Mouse (Mus musculus) mouse embryonic stem cell (cell line): Measurements from ENCODE around the gene Ctnnd2.

Source experiments
- in situ Hi-C, 2 experiments: fragments of 300-500 bp; cut with MboI; formaldehyde crosslinking; loops; 1 replicate in 1 of 2; 3 replicates in 1 of 2; pipeline ENCODE4 v1.14.3; 2019 to 2020; ENCODE audit warnings: low sequenced_read_pairs in 2 of 2, low pct_unique_long_range_greater_than_20kb in 1 of 2, mixed read lengths in 1 of 2; ENCODE audit not compliant: unreplicated experiment in 1 of 2

The Ctnnd2 gene

DNA sequence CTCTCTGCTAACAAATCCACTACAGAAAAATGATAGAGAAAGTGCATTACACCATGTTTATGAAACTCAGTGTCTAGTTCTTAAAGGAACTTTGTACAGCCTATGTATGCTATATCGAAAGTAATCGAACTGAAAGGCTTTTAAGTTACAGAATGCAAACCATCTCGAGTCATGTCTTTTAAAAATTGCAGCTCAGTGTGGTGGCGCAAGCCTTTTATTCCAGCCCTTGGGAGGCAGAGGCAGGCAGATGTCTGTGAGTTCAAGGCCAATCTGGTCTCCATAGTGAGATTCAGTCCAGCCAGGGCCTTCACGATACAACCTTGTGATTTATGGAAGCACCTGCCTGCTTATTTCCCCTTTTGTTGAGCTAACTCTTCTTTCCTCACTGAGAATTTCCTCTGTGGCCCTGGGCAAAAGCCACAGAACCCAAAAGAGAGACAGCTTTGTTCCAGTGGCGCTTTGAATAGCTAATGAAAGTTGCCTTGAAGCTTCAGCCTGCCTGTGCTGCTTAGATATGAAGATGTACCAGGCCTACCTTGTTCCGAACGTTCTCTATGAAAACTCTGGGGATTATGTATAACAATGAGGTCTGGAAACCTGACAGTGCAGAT lies 488.3 kb downstream of the Ctnnd2 start:
- in situ Hi-C loops: no loop called here

DNA sequence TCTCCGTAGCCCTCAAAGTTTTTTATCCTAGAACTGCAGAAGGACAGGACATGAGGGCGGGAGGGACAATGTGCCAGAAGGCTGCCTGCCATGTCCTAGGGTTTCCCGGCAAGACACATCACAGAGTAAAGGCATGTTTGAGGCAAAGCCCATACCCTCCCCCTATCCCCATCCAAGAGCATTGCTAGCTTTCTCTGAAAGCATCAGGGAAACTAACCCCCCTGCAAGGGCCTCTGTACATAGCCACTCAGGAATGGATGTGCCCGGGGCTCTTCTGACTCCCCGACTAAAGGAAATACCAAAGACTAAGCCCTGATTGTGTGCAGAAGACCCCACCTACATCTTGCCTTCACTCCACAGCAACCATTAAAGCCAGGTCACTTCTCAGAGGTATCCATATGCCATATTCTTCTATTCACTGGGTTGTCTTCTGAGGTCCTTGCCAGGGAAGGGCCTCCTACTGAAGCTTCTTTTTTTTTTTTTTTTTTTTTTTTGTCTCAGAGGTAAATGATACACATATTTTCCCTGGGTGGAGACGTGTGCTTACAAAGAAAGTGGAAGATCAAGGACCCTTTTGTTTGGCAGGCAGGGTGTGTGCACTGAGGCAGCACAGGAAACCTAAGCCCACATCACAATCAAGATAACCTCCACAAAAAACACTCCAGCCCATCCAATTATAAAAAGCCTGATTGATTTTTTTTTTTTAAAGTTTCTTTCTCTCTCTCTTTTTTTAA lies 489.5 kb downstream of the Ctnnd2 start:
- in situ Hi-C loops: no loop called here

DNA sequence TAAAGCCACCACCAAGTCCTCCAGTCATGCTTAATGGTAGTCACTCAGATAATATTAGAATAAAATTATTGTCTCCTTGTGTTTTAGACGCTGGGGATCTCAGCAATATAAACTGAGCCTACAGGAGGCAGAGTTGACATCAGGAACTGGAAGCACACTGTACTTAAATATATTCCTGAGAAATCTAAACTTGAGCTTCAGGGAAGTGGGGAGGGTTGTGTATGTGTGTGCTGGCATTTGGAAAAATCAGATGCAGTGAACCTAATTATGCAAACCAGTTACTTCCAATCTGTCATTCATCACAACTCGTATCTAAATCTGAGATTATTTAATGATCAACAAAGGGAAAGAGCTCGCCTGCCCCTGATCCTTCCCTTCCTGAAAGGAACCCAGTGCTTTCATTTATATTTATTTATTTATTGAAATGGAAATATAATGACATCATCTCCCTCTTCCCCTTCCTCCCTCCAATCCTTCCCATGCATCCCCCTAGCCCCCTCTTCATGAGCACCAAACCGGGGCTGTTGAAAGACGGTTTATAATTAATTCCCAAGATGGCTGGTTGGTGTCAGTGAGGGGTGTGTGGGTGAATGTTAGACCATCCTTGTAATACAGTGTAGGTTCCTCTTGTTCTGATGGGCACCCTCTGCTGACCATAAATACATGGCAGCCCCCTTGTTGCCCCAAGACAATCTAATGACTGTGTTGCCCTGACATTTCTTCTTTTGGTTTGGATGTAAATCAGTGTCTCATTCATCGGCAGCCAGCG lies 495.6 kb downstream of the Ctnnd2 start:
- in situ Hi-C loops: no loop called here

DNA sequence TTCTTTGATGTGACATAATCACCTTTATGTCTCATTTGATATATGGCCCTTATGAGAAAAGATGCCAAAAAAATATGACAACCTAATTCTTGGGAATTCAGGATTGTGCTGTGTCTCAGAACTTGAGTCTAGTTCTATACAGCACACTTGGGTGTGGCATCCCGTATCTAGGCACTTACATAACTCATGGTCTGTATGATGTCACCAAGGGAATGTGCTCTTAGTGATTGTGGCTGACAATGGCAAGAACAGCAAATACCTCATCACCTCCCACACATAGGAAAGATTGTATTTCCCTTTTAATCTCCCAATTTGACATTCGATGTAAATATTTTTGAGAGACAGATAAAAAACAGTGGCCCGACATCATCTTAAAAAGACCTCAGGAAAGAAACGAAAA lies 509.5 kb downstream of the Ctnnd2 start:
- in situ Hi-C loops: no loop called here

DNA sequence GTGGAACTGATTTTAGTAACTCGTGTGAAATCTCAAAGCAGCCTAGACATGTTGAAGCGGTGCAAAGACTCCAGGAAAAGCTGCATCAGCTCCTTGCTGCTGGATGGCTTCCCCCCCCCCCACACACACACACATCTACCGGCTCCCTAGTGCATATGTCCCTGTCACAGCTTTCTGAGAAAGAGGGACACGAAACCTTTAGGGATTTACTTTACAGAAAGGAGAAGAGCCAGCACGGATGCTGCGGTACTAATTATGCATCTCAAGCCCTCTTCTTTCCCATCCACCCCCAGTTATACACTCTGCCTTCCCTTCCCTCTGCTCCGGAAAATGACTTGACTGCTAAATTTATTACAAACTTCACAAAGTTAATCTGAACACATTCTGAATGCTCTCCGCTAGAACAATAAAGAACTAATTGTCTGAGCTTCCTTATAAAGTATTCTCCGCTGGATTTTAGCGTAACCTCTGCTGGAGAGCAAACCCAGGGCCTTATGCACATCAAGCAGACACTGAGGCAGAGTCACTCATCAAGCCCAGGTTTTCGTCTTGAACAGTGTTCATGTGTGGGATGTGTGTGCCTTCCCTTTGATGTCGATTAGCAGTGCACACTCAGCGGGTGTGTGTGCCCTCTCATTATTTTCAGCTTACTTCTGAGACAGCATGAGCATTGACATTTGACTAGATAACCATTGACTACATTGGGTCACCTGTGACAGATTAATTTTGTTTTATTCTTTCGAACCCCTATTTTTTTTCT lies 510.1 kb downstream of the Ctnnd2 start:
- in situ Hi-C loops: no loop called here

GRCm38 (mm10) chr15:30686206-30687101 lies 514.1 kb downstream of the Ctnnd2 start:
- in situ Hi-C loops: no loop called here

DNA sequence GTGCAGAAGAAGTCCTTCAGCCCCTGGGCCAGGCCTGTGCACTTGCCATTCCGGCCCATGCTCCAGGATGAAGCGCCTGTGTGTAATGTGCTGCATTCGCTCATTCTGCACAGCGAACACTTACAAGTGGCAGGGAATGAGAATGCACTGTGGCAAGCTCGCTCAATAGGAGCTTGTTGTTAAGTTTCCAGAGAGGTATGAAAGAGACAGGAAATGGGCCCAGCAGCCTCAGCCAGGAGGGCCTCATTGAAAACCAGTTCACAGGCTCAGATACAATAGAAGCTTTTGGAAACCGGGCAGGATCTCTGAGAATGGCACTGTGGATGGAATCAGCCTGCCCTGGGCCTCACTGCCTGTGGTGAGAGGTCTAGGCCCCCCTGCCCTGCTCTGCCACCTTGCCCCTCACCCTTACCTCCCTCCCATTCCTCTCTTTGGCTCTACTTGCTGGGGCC lies 521.4 kb downstream of the Ctnnd2 start:
- in situ Hi-C loops: no loop called here

GRCm38 (mm10) chr15:30694286-30694685 lies 521.9 kb downstream of the Ctnnd2 start:
- in situ Hi-C loops: no loop called here

- in situ Hi-C loops: no loop called here
Observed at GRCm38 (mm10) chr15:30695859-30696258, 523.5 kb downstream of the Ctnnd2 start.

GRCm38 (mm10) chr15:30697356-30697755 lies 525.0 kb downstream of the Ctnnd2 start:
- in situ Hi-C loops: no loop called here

GRCm38 (mm10) chr15:30700762-30701161 lies 528.4 kb downstream of the Ctnnd2 start:
- in situ Hi-C loops: no loop called here

GRCm38 (mm10) chr15:30701592-30701991 lies 529.2 kb downstream of the Ctnnd2 start:
- in situ Hi-C loops: no loop called here

DNA sequence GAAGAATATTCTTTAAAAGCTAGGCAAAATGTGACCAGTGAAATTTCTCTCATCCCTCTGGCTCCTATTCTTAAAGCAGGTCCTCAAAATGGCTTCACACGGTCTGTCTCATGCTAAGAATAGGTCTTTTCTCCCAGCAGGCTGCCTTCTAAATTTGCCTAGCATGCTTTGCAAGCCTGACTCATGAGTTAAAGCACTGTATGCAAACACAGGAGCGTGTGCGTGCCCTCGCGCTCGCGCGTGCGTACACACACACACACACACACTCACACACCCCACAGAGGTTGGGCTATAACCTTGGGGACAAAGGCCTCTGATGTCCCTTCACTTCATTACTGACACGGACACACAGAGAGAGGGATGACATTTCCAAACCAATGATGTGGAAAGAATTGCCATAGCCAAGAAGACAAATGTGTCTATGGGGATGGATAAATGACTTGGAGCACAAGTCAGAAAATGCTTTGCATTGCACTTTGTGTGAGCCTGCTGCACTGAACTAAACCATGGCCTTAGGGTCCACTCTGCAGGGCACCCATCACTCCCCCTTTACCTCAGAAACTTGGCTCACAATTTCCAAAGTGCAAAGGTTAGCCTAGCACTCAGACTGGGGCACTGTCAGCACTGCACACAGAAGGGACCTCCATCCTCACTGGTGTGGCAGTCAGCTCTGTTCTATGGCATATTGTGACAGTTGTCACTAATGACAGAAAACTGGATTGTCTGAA lies 536.8 kb downstream of the Ctnnd2 start:
- in situ Hi-C loops: no loop called here

DNA sequence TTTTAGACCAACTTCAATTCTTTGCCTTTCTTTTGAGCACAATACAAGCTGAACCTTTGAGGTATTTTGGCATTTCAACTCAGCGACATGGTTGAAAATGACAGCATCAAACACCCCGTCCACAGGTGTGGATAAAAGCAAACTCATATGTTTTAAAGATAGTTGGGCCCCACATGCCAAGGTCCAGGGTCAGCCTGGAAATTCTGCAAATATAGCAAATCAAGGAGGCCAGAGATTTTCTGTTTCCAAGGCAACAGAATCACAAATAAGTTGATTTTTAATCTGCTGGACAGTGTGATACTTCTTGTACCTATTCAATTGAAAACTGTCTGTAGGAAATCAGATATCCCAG lies 537.3 kb downstream of the Ctnnd2 start:
- in situ Hi-C loops: no loop called here

- in situ Hi-C loops: no loop called here
Observed at GRCm38 (mm10) chr15:30714823-30715222, 542.4 kb downstream of the Ctnnd2 start.

DNA sequence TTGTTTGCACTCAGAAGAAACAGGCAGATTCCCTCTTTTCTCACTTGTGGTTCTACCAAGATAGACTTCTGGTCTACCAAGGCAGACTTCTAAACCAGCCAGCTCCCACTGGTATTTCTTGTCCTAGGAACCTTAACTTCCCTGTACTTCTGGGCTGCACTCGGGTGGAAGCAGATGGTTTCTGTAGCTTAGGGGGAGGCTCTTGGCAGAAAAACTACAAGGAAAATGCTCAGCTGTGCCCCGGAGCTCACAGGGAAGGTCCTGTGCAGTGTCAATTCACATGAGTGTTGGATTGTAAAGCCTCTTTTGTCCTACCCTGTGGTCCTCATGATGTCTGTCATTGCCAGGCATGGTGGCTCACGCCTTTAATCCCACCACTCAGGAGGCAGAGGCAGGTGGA lies 546.4 kb downstream of the Ctnnd2 start:
- in situ Hi-C loops: no loop called here

DNA sequence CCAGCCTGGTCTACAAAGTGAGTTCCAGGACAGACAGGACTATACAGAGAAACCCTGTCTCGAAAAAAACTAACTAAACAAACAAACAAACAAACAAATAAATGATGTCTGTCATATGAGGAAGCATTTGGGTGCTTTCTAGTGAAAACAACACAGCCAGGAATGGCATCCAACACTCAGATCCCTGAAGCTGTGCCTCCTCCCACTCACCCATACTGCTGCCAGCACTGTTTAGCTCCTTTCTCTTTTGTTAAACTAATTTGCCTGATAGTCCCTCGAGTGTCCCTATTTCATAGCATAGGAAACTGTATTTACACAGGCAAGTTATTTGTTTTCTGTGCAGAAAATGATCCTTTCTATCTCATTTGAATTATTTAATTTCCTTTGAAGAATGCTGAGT lies 546.8 kb downstream of the Ctnnd2 start:
- in situ Hi-C loops: no loop called here
